Mouse (Mus musculus) MEL (cell line): ENCODE results near the gene Slc29a1. TPM values are rescaled to one million over a fixed set of nuclear protein-coding genes. Genes with fewer than 3 reads are reported as not detected.

Experiments
- DNase-seq: peaks from one replicate; pipeline ENCODE4 v3.0.0; 2011; ENCODE audit warnings: low read depth, low spot score
- H3K27ac ChIP-seq: 2 replicates; pipeline ENCODE4 v1.5.1; 2012; ENCODE audit warnings: low read depth, mild to moderate bottlenecking, control low read depth, low read length, moderate library complexity; ENCODE audit not compliant: control insufficient read depth
- H3K27me3 ChIP-seq, 2 experiments: fragments of 150-350 bp in 1 of 2; sonication (generic) in 1 of 2; 2 replicates each; pipeline ENCODE4 v1.6.1; 2012; ENCODE audit warnings: low read length in 2 of 2, mild to moderate bottlenecking in 2 of 2, improper control_type of control experiment in 1 of 2, moderate library complexity in 1 of 2; ENCODE audit not compliant: insufficient read depth in 2 of 2, control insufficient read depth in 1 of 2
- H3K36me3 ChIP-seq, 2 experiments: 2 replicates each; pipeline ENCODE4 v1.6.1; 2012 to 2014; ENCODE audit warnings: low read length in 2 of 2, improper control_type of control experiment in 1 of 2, inconsistent platforms in 1 of 2, mild to moderate bottlenecking in 1 of 2; ENCODE audit not compliant: insufficient read depth in 2 of 2, control insufficient read depth in 1 of 2
- H3K4me1 ChIP-seq, 2 experiments: fragments of 150-350 bp in 1 of 2; sonication (generic) in 1 of 2; 2 replicates each; pipeline ENCODE4 v1.6.1; 2012; ENCODE audit warnings: low read length in 2 of 2, improper control_type of control experiment in 1 of 2, mild to moderate bottlenecking in 1 of 2; ENCODE audit not compliant: insufficient read depth in 2 of 2, control insufficient read depth in 1 of 2
- H3K4me3 ChIP-seq, 2 experiments: fragments of 150-350 bp in 1 of 2; sonication (generic) in 1 of 2; 2 replicates each; pipeline ENCODE4 v1.5.1; 2012; ENCODE audit warnings: low read depth in 2 of 2, low read length in 2 of 2, mild to moderate bottlenecking in 2 of 2, moderate library complexity in 2 of 2, control low read depth in 1 of 2, improper control_type of control experiment in 1 of 2; ENCODE audit not compliant: control insufficient read depth in 1 of 2, insufficient read depth in 1 of 2
- H3K79me2 ChIP-seq: 2 replicates; pipeline ENCODE4 v1.6.1; 2012; ENCODE audit warnings: mild to moderate bottlenecking, low read length, moderate library complexity; ENCODE audit not compliant: control insufficient read depth, poor library complexity, insufficient read depth
- H3K9ac ChIP-seq: 2 replicates; pipeline ENCODE4 v1.6.1; 2012; ENCODE audit warnings: low read depth, mild to moderate bottlenecking, control low read depth, low read length, moderate library complexity; ENCODE audit not compliant: control insufficient read depth, poor library complexity, severe bottlenecking
- H3K9me3 ChIP-seq: fragments of 150-350 bp; sonication (generic); replicated peaks from 2 replicates; pipeline ENCODE4 v1.6.1; 2012; ENCODE audit warnings: mild to moderate bottlenecking, low read length, improper control_type of control experiment, moderate library complexity; ENCODE audit not compliant: insufficient read depth
- BHLHE40 ChIP-seq: IDR thresholded peaks from 2 replicates; pipeline ENCODE4 v1.6.1; 2012; ENCODE audit warnings: low read depth, mild to moderate bottlenecking, inconsistent platforms, low read length, improper control_type of control experiment, borderline replicate concordance
- CHD1 ChIP-seq: IDR thresholded peaks from 2 replicates; pipeline ENCODE4 v1.6.1; 2012; ENCODE audit warnings: low read depth, mild to moderate bottlenecking, inconsistent platforms, low read length, improper control_type of control experiment
- CHD2 ChIP-seq: IDR thresholded peaks from 2 replicates; pipeline ENCODE4 v1.6.1; 2011; ENCODE audit warnings: low read length, improper control_type of control experiment
- CTCF ChIP-seq, 3 experiments: IDR thresholded peaks in 2 of 3; conservative IDR thresholded peaks in 1 of 3; 2 replicates each; pipeline ENCODE4 v1.5.1; 2011 to 2012; ENCODE audit warnings: low read length in 3 of 3, low read depth in 2 of 3, mild to moderate bottlenecking in 2 of 3, improper control_type of control experiment in 1 of 3, inconsistent platforms in 1 of 3, mixed read lengths in 1 of 3, moderate library complexity in 1 of 3; ENCODE audit not compliant: control insufficient read depth in 1 of 3, insufficient read depth in 1 of 3, poor library complexity in 1 of 3, severe bottlenecking in 1 of 3
- E2F4 ChIP-seq: IDR thresholded peaks from 2 replicates; pipeline ENCODE4 v1.6.1; 2011; ENCODE audit warnings: low read depth, low read length, improper control_type of control experiment, borderline replicate concordance
- ELF1 ChIP-seq: IDR thresholded peaks from 2 replicates; pipeline ENCODE4 v1.6.1; 2014; ENCODE audit warnings: low read depth, mild to moderate bottlenecking, inconsistent platforms, low read length, improper control_type of control experiment, moderate library complexity
- EP300 ChIP-seq, 2 experiments: IDR thresholded peaks; 2 replicates each; pipeline ENCODE4 v1.6.1; 2011; ENCODE audit warnings: improper control_type of control experiment in 2 of 2, low read length in 2 of 2, low read depth in 1 of 2, mild to moderate bottlenecking in 1 of 2
- ETS1 ChIP-seq: IDR thresholded peaks from 2 replicates; pipeline ENCODE4 v1.6.1; 2012; ENCODE audit warnings: low read depth, mild to moderate bottlenecking, inconsistent platforms, low read length, improper control_type of control experiment, moderate library complexity
- GATA1 ChIP-seq: IDR thresholded peaks from 2 replicates; pipeline ENCODE4 v1.6.1; 2011; ENCODE audit warnings: low read depth, low read length, improper control_type of control experiment
- HCFC1 ChIP-seq: IDR thresholded peaks from 2 replicates; pipeline ENCODE4 v1.6.1; 2012; ENCODE audit warnings: low read depth, mild to moderate bottlenecking, inconsistent platforms, low read length, improper control_type of control experiment, moderate library complexity
- KAT2A ChIP-seq: conservative IDR thresholded peaks from 2 replicates; pipeline ENCODE4 v1.6.1; 2012; ENCODE audit warnings: low read depth, low read length, improper control_type of control experiment, inconsistent platforms
- MAFK ChIP-seq: IDR thresholded peaks from 2 replicates; pipeline ENCODE4 v1.6.1; 2011; ENCODE audit warnings: low read depth, mild to moderate bottlenecking, low read length, improper control_type of control experiment, borderline replicate concordance
- MAX ChIP-seq: IDR thresholded peaks from 2 replicates; pipeline ENCODE4 v1.6.1; 2011; ENCODE audit warnings: low read length, improper control_type of control experiment
- MAZ ChIP-seq: IDR thresholded peaks from 2 replicates; pipeline ENCODE4 v1.6.1; 2012; ENCODE audit warnings: low read depth, mild to moderate bottlenecking, inconsistent platforms, low read length, improper control_type of control experiment
- MEF2A ChIP-seq: IDR thresholded peaks from 2 replicates; pipeline ENCODE4 v1.6.1; 2014; ENCODE audit warnings: low read depth, mild to moderate bottlenecking, inconsistent platforms, low read length, improper control_type of control experiment; ENCODE audit not compliant: poor library complexity, insufficient replicate concordance, severe bottlenecking; ENCODE audit errors: extremely low read depth
- NRF1 ChIP-seq: IDR thresholded peaks from 2 replicates; pipeline ENCODE4 v1.6.1; 2014; ENCODE audit warnings: low read depth, mild to moderate bottlenecking, inconsistent platforms, low read length, improper control_type of control experiment, moderate library complexity; ENCODE audit not compliant: poor library complexity, insufficient read depth, severe bottlenecking
- POLR2AphosphoS5 ChIP-seq: IDR thresholded peaks from 2 replicates; pipeline ENCODE4 v1.6.1; 2012; ENCODE audit warnings: low read depth, borderline replicate concordance, mild to moderate bottlenecking, inconsistent platforms, low read length, moderate library complexity, mixed read lengths
- RAD21 ChIP-seq: IDR thresholded peaks from 2 replicates; pipeline ENCODE4 v1.6.1; 2011; ENCODE audit warnings: mild to moderate bottlenecking, low read depth, low read length, improper control_type of control experiment
- SIN3A ChIP-seq: IDR thresholded peaks from 2 replicates; pipeline ENCODE4 v1.6.1; 2012; ENCODE audit warnings: low read length, improper control_type of control experiment, inconsistent platforms
- TCF12 ChIP-seq: IDR thresholded peaks from 2 replicates; pipeline ENCODE4 v1.6.1; 2014; ENCODE audit warnings: low read depth, mild to moderate bottlenecking, inconsistent platforms, low read length, improper control_type of control experiment, moderate library complexity
- USF1 ChIP-seq: IDR thresholded peaks from 2 replicates; pipeline ENCODE4 v1.6.1; 2014; ENCODE audit warnings: low read depth, mild to moderate bottlenecking, inconsistent platforms, low read length, improper control_type of control experiment, moderate library complexity
- USF2 ChIP-seq, 2 experiments: IDR thresholded peaks; 2 replicates each; pipeline ENCODE4 v1.6.1; 2011 to 2012; ENCODE audit warnings: improper control_type of control experiment in 2 of 2, low read length in 2 of 2, borderline replicate concordance in 1 of 2, inconsistent platforms in 1 of 2, low read depth in 1 of 2, mild to moderate bottlenecking in 1 of 2; ENCODE audit not compliant: insufficient read depth in 1 of 2
- ZC3H11A ChIP-seq: IDR thresholded peaks from 2 replicates; pipeline ENCODE4 v1.6.1; 2012; ENCODE audit warnings: low read depth, mild to moderate bottlenecking, inconsistent platforms, low read length, improper control_type of control experiment
- ZKSCAN1 ChIP-seq: IDR thresholded peaks from 2 replicates; pipeline ENCODE4 v1.6.1; 2012; ENCODE audit warnings: low read depth, mild to moderate bottlenecking, inconsistent platforms, low read length, improper control_type of control experiment, moderate library complexity
- ZNF384 ChIP-seq: IDR thresholded peaks from 2 replicates; pipeline ENCODE4 v1.6.1; 2012; ENCODE audit warnings: low read depth, mild to moderate bottlenecking, inconsistent platforms, low read length, improper control_type of control experiment
- polyA plus RNA-seq, 2 experiments: library from polyadenylated mRNA; stranded (reverse) in 1 of 2; unstranded in 1 of 2; fragments of >175 nt in 1 of 2; fragments of >200 nt in 1 of 2; gene quantifications; 2 replicates each; pipeline versions ENCODE4 v1.2.1 to v1.2.4; 2012; ENCODE audit warnings: low replicate concordance in 2 of 2, low read depth in 1 of 2; ENCODE audit not compliant: insufficient read length in 2 of 2, insufficient read depth in 1 of 2, missing spikeins in 1 of 2
- total RNA-seq: library from RNA; depleted of rRNA; stranded (reverse); fragments of 300-350 nt; gene quantifications from 2 replicates; pipeline ENCODE4 v1.2.3, GENCODE M21; 2012

Slc29a1 gene
- total and polyA plus RNA-seq, 3 experiments, result 238 to 341 TPM; not detected in 1

GRCm38 (mm10) chr17:45602984-45603383 lies 3.6 kb upstream of the Slc29a1 start:
- no peak overlapping the region for H3K27ac ChIP-seq
- no peaks in the 10 kb centered on the region for H3K9me3 ChIP-seq
- TF ChIP-seq SIN3A (no peak), EP300 (IDR thresholded peaks at IDR 0.05; ENCODE audit: low read depth in 1 of 2, low read length in 2 of 2) (no peak), GATA1 (no peak), ETS1 (no peak), NRF1 (no peak), KAT2A (no peak), ZC3H11A (no peak), CHD2 (no peak), E2F4 (no peak), RAD21 (no peak), MAX (no peak), TCF12 (no peak), ZKSCAN1 (no peak), ELF1 (no peak), MAZ (no peak), POLR2AphosphoS5 (no peak), BHLHE40 (no peak), HCFC1 (no peak), USF2 (IDR thresholded peaks at IDR 0.05; ENCODE audit: borderline replicate concordance in 1 of 2, insufficient read depth in 1 of 2, low read depth in 1 of 2, low read length in 2 of 2) (no peak), MEF2A (no peak)
- no peak overlapping the region for H3K9ac ChIP-seq
- H3K79me2 ChIP-seq, result no peaks in the 10 kb centered on the region
- peaks cover 9 to 11% of the 10 kb centered on the region in 2 experiments for H3K4me1 ChIP-seq
- H3K36me3 ChIP-seq, result peaks cover 0 to 12% of the 10 kb centered on the region in 2 experiments; a peak in 2 of 4 replicates
- no peak overlapping the region for H3K4me3 ChIP-seq
- H3K27me3 ChIP-seq, result no peaks in the 10 kb centered on the region
- DNase-seq, result no peak

GRCm38 (mm10) chr17:45601877-45602304 lies 2.5 kb upstream of the Slc29a1 start, which contains the start of gene Mymx:
Gene Mymx, minus strand, starts transcription at chr17:45602102.
- H3K4me1 ChIP-seq, result peaks cover 12 to 15% of the 10 kb centered on the region in 2 experiments
- H3K27ac ChIP-seq, result no peak within 1 kb of the TSS
- no peaks in the 10 kb centered on the region for H3K9me3 ChIP-seq
- DNase-seq, result no peak
- peaks cover 0 to 15% of the 10 kb centered on the region in 2 experiments; a peak in 2 of 4 replicates for H3K36me3 ChIP-seq
- no peak within 1 kb of the TSS for H3K4me3 ChIP-seq
- no peaks in the 10 kb centered on the region for H3K79me2 ChIP-seq
- no peaks in the 10 kb centered on the region for H3K27me3 ChIP-seq
- TF ChIP-seq BHLHE40 (no peak), ZKSCAN1 (no peak), CTCF (IDR thresholded peaks at IDR 0.05 in 2 of 3, conservative IDR thresholded peaks at IDR 0.05 in 1 of 3; ENCODE audit: control insufficient read depth in 1 of 3, insufficient read depth in 1 of 3, low read depth in 2 of 3, low read length in 3 of 3, poor library complexity in 1 of 3, severe bottlenecking in 1 of 3) (no peak), SIN3A (no peak), USF2 (IDR thresholded peaks at IDR 0.05; ENCODE audit: borderline replicate concordance in 1 of 2, insufficient read depth in 1 of 2, low read depth in 1 of 2, low read length in 2 of 2) (no peak), MAFK (no peak), CHD2 (no peak), NRF1 (no peak), USF1 (no peak), ZNF384 (no peak), CHD1 (no peak), MAZ (no peak), TCF12 (no peak)
- TF ChIP-seq, all 39 proteins: peak for 0
- no peak within 1 kb of the TSS for H3K9ac ChIP-seq
